Mouse (Mus musculus) adrenal gland, adult (tissue): ENCODE measurements around the gene Exosc3.
A peak's percentile ranks its signal among the peaks of the same experiment; 100 is the strongest.
"Not testable (repeated sequence)": the region's sequence is repeated elsewhere in the genome, so short reads cannot be mapped to it uniquely, and the experiment has no call there.

Experiments
- DNase-seq, 2 experiments: peaks; one replicate each; pipeline ENCODE4 v3.0.0; 2022 to 2023; ENCODE audit warnings: low spot score in 1 of 2; ENCODE audit not compliant: inconsistent age in 2 of 2

Gene Exosc3

DNA sequence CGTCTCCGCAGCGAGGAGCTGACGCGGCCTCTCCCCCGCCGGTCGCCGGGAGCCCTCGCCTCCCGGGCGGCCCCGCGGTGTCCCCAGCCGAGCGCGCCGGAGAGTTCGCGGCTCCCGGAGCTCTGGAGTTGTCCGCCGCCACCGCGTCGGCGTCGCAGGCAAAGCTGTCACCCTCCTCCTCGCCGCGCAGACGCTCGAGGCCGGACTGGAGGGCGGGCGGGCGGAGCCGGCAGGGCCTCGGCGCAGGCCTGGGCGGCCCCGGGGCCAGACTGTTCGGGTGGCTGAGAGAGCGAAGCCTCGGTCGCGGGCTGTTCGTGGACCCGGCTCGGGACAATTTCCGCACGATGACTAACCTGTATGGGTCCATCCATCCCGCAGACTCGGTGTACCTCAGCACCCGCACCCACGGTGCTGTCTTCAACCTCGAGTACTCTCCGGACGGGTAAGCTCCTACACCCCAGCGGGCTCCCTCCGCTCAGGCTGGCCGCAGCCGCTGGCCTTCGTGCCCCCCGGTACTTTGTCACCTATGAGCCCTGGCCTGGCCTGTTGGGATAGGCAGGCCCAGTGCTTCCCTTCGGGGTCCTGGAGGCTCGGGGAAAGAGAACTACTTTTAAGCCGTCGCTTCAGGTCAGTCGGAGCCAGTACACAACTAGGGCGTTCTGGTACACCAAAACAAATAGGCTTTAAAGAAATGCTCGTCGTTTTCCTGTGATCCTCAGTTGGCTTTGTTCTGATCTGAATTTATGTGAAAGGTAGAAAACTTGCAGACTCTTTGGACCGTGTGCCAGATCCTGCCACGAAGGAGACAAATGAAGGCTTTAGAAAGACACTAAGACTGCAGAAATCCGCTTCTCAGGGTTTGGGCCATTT is at the start of gene Exosc3:
TSS of gene Exosc3 (minus strand) at position 447 of the 870 bp plus-strand sequence.
- peak in 1 of 2 experiments; percentile 75 for DNase-seq

DNA sequence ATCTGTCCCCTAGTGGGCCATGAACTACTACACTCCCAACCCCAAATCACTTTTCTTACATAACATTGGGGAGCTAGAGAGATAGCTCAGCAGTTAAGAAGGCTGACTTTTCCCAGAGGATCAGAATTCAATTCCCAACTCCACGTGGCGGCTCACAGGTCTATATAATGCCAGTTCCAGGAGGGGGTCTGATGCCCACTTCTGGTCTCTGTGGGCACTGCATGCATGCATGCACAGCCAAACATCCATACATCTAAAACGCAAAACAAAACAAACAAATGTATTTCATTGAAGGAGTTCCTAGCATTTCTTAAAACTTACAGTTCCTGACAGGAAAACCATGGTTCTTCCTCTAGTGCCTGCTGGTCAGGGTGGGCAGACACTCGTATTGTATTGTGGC is 49.6 kb upstream of the Exosc3 start:
- DNase-seq = no peak

DNA sequence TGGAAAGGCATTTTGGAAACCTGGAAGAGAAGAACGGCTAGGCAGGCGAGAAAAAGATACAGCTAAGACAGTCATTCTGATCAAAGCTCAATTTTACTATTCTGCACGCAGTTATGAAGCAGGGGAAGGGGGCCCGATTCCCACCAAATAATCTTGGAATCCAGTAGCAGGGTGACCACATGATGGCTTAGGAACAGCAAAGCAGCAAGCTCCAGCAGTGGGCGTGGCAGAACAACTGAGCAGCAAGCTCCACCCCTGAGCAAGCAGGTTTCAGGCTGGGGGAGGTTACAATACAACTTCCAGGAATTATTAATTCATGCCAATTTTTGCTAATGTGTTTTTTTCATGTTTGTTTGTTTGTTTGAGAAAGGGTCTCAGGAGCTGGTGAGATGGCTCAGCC is 44.8 kb upstream of the Exosc3 start:
- DNase-seq = not testable (repeated sequence)

DNA sequence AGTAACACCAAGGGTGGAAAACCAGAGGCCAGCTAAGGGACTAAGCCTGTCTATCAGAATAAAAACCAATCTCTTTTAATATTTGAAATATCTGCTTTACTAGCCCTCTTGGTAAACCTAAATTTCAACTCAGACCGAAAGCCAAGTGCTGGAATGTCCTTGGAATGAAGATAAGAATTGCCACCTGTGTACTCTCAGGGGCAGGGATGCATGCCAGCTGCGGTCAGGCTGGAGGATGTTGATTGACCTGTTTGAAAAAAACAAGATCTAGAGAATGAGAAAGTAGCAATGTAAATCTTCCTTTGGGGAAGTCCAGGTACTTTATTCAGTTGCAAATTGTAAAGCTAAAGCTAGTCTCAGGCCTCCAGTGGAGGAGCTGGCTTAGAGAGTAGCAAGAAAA is 39.6 kb upstream of the Exosc3 start:
- DNase-seq = not testable (repeated sequence)

DNA sequence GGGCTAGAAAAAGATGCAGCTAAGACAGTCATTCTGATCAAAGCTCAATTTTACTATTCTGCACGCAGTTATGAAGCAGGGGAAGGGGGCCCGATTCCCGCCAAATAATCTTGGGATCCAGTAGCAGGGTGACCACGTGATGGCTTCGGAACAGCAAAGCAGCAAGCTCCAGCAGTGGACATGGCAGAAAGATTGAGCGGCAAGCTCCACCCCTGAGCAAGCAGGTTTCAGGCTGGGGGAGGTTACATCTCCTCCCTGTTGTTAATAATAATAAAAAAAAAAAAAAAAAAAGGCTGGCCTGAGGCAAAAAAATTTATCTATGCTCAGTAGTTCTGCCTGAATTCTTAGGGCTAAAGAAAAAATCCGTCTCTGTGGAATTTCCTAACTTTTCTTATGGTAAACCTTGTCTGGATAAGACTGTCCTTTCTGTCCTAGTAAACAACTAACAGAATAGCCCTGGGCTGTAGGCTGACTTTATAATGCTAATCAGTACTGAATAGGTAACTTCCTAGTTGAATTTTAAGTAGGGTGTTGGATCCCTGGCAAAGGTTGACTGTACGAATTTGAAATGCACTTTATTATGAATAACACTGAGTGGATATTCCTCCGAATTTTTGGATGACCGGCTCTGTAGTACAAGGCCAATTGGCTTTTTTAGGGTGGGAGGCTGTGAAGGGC is 38.5 kb upstream of the Exosc3 start:
- DNase-seq = not testable (repeated sequence)

DNA sequence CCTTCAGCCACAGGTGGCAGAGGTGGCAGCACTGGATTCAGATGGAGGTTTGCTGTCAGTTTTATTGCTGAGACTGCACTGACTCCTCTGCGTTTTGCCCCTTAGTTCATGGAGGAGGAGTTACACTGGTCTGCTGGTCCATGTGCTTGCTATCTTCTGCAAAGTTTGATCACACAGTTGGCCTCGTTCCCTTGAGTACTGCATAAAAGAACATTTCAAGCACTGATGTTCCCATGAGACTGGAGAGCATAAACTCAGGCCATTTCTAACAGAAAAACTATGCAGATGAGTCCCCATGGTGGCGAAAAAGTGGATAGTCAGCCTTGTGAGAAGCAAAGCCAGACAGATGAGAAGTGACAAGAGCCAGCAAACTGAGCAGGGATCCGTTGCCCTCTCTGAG is 34.0 kb upstream of the Exosc3 start:
- no peak for DNase-seq

DNA sequence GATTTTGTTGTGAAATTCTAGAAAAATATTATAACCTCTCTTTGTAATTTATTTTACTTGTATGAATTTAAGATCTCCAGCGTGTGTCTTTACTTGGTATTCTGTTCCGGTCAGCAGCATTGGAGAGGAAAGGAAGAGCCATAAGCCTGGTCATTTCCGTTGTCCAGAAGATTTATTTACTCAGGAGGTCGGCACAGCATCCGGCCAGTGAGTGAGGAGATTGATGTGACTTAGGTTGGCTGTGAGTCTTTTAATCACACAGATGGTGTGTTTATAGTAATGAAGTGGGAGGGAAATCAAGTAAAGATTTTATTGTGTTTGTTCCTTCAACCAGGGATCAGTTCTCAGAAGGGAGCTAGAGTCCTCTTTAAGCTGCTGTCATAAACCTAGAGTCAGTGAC is 32.3 kb upstream of the Exosc3 start:
- DNase-seq = no peak

DNA sequence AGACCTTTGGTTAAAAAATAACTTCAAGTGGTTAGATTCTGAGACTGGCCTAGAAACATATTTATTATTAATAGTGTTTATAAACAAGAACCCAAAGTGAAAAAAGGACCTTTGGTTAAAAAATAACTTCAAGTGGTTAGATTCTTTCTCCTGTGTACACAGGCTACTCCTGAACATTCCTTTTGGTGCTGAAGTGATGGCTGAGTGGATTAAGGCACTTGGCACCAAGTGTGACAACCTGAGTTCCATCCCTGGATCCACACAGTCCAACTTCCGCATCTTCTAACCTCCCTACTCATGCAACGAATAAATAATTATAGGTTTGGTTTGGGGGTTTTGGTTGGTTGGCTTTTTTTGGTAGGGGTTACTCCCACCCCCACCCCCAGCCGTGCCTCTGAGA is 28.7 kb upstream of the Exosc3 start:
- DNase-seq = no peak

DNA sequence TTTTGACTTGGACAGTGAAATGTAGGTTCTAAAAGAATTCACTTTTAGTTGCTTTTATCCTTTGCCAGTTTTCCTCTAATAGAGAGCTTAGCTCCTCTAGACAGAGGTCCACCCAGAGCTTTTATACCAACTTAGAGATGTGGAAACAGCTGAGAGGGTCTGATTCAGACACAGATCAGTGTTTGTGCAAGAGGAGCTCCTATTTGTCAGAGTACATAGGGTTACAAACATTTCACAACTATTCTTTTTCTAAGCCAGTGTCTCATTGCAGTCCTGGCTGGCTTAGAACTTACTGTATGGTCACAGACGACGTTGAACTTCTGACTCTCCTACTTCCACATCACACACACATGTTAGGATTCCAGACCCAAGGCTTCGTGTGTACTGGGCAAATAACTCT is 14.1 kb upstream of the Exosc3 start:
- DNase-seq = peak in 1 of 2 experiments; percentile 26

DNA sequence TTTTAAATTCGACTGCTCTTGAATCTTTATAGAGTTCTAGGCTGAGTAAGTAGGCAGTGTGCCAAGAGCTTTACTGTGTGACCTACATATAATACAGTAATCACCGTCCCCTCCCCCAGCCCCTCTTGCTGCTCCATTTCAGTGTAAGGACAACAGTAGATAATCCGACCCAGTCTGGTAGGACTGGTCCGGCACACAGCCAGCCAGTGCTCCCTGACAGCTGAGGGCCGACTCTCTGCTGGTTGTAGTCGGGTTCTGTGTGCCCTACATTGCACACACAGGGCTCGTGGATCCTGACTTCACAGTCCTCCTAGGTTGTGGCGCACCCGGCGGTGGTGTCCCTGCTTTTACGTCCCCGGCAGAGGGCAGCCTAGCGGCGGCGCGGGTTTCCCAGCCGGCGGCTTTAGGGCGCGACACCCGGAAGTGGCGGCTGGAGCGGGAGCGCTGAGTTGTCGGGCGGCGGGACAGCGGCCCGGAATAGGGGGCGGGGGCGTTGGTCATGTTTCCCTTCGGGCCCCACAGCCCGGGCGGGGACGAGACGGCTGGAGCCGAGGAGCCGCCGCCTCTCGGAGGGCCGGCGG is 773 bp downstream of the Exosc3 start, which contains the start of gene Dcaf10:
TSS of gene Dcaf10 (plus strand) at position 433 of the 581 bp plus-strand sequence.
- peak; percentile 94 to 98 for DNase-seq

DNA sequence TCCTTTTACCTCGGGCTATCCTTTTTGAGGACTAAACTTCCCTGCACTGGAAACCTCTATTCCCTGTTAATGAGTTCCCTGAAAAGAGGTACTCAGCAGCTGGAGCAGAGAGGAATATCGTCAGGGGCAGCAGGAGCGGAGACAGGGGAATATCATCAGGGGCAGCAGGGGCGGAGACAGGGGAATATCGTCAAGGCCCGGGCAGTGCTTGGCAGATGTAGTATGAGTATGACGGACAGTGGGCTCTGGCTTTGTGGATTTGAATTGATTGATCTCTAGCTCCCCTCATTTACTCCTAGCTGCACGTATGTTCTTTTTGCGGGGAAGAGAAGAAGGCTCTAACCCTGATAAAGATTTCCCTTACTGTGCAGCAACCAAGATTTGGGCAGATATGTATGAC is 1.3 kb downstream of the Exosc3 start:
- DNase-seq = peak in 1 of 2 experiments; percentile 21

DNA sequence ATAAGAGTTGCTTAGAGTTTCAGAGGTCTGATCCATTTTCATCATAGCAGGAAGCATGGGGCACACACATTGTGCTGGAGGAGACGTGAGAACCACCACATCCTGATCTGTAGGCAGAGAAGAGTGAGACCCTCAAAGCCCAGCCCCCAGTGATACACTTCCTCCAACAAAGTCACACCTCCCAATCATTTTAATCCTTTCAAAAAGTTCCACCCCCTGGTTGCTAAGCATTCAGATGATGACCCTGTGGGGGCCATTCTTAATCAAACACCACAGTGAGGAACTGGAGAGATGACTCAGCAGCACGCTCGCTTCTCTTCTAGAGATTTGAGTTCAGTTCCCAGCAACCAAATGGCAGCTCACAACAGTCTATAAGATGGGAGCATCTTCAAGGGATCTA is 10.1 kb downstream of the Exosc3 start:
- peak in 1 of 2 experiments; percentile 14 for DNase-seq

DNA sequence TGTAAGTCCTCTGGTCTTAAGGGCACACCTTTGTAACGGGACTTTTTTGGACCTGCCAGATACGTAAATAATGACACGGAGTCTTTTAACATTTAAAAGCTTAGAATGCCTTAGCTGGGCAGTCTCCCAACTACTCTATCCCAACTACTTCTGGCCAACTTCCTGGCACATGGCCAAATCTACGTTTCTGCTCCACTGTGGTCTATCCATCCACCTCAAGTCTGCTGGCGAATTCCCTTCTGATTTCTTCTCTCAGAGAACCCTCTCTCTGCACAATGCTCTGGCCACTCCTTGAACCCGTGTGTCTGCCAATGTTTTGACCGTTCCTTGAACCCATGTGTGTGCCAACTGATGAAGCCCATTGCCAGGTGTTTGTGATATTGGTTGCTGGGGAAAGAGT is 11.4 kb downstream of the Exosc3 start:
- peak in 1 of 2 experiments; percentile 53 for DNase-seq

DNA sequence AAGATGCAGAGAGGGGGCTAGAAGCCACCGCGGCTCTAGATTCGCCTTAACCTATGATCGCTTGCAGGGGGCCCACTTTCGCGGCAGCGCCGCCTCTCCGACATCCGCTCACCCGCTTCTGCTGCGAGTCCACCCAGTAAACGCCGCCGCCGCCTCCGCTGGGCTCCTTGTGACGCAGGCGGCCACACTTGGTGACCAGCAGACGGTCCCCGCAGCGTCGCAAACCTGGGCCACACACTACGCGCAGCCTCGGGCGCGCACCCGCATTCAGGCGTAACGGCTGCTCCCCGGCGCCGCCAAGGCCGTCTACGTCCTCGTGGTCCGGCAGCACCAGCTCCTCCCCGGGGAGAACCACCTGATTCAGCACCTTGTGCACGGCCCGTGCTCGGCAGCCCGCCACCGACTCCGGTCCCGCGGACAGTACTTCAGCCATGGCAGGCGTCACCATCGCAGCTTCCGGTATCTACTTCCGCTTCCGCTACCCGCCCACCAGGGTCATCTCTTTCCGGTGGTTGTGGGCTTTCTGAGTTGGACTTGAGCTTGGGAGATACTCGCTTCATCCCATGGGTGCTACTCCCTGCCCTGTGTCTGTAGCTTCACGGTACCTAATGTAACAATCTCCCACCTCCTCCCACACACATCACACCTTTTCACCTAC is 22.2 kb downstream of the Exosc3 start:
- DNase-seq = peak; percentile 92 to 97

DNA sequence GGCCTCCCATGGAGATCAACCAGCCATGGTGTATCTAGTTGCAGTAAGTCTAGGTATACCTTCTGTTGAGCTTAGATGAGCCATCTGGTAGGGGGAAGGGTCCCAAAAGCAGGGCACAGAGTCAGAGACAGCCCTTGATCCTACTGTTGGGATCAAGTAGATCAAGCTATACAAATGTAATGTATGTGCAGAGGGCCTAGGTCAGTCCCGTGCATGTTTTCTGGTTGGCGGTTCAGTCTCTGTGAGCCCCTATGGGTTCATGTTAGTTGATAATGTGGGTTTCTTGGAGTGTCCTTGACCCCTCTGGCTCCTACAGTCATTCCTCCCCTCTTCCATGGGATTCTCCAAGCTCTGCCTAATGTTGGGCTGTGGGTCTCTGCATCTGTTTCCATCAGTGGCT is 31.5 kb downstream of the Exosc3 start:
- no peak for DNase-seq

DNA sequence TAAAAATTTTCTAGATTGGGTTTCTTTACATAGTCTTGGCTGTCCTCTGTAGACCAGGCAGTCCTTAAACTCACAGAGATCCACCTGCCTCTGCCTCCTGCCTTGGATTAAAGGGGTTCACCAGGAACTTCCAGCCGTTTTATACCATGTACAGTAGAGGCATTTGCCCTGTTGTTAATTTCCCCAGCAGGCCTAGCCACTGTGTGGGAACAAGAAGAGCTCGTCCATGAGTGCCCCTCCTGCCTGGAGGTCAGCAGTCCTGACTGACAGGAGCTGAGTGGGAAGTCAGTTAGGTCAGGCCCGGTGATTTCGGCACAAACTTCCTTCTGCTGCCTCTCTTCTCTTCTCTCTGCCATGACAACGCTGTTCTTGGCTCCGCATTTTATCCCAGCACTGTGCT is 33.9 kb downstream of the Exosc3 start:
- no peak for DNase-seq

DNA sequence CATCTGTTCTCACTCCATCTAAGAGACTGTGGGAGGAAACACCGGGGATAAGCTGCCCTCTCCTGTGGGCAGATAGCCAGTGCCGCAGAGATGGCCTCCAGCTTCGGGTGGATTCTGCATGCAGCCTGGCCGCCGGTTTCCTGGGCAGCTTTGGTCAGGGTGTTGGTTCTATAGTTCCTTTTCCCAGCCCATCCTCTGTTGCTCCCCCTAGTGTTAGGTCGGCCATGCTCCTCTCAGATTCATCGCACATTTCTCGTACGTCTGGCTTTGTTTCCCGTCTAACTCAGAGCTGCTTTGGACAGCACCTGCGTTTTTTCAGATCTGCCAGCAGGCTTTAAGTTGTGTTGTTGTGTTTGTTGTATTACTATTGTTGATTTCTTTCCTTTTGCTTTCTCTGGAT is 34.5 kb downstream of the Exosc3 start:
- peak in 1 of 2 experiments; percentile 57 for DNase-seq

DNA sequence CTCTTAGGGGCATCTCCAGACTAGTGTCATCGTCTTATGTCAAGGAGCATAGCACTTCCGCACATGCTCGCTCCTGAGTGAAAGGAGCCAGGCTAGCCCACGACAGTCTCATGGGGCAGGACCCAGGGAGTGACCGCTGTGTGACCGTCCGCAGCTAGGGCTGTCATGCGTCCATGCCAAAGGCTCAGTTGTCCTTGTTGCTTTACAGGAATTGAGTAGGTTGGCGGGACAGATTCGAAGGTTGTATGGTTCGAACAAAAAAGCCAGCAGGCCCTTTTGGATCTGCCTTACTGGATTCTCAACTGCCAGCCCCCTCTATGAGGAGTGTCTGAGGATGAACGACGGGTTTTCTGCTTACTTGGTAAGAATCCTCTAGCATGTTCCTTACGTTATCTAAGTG is 37.0 kb downstream of the Exosc3 start:
- no peak for DNase-seq

DNA sequence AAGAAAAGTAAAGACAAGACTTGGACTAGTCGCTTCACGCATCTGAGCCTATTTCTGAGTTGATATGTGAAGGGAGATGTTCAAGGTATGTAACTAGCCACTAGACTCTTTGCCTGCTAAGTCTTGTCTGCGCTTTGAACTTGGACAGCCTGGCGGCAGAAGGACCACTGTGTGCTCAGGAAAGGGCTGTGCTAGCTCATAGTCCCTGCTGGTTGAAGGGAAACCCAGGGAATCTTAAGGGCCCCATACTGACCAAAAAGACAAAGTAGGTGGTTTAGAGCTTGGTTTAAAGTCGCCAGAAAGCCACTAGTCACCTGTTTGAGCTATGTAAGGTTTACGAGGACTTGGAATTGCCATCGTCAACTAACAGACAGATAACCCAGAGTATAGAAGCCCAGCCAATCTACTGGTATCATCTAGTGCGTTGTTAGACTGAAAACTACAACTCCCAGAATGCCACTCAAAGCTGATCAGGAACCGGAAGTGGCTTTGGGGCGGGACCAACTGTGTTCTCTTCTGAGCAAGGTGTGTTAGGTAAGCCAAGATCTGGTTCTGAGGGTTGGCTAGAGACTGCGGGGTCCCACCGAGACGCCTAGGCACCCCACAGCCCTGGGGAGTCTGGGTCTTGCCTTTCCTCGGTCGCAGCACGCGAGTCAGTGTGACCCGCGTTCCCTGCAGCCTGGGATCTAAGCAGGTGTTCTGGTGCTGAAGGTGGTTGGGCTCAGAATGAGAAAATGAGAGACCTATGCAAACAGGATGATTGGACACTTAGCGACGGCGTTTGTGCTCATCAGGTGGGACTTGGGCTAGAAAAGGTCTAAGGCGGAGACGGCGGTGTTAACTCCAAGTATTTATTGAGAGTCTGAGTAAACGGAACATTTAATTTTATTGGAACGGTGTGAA is 45.6 kb downstream of the Exosc3 start, which contains the start of gene Trmt10b:
TSS of gene Trmt10b (plus strand) at position 466 of the 903 bp plus-strand sequence.
- DNase-seq = peak; percentile 66 to 87

DNA sequence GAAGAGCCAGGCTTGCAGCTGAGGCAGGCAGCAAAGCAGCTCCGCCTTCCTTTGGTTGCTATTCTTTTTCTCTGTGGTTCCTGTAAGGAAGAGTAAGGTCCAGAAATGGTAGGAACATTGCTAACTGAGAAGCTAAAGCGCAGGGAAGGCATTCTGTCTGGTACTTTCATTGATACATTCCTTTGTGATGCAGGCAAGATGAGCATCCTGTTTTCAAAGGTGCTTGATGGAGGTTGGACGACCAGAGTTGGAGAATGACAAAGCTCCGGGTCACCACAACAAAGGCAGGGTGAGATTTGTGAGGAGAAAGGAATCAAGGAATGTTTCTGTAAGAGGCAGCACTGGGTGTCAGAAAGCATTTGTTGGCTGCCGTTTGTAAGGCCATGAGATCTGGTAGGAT is 54.6 kb downstream of the Exosc3 start:
- DNase-seq = no peak
